Mouse (Mus musculus) kidney, adult 2 months (tissue): Measurements from ENCODE around the gene Gng2. TPM values are rescaled to one million over a fixed set of nuclear protein-coding genes. Genes with fewer than 3 reads are reported as not detected.
A peak's percentile ranks its signal among the peaks of the same experiment; 100 is the strongest.

Experiments
- DNase-seq: peaks from one replicate; pipeline ENCODE4 v3.0.0; 2021
- H3K27ac ChIP-seq: fragments of 200-500 bp; 2 replicates; pipeline ENCODE4 v1.5.1; 2012; ENCODE audit warnings: low read depth, low read length, control low read depth, inconsistent platforms; ENCODE audit not compliant: insufficient read depth
- H3K27me3 ChIP-seq: fragments of 200-500 bp; replicated peaks from 2 replicates; pipeline ENCODE4 v1.6.1; 2012; ENCODE audit warnings: mild to moderate bottlenecking, moderate library complexity, low read length, inconsistent platforms; ENCODE audit not compliant: control insufficient read depth, insufficient read depth
- H3K36me3 ChIP-seq: fragments of 200-500 bp; 2 replicates; pipeline ENCODE4 v1.6.1; 2012; ENCODE audit warnings: mild to moderate bottlenecking, moderate library complexity, low read length, inconsistent platforms; ENCODE audit not compliant: control insufficient read depth, insufficient read depth
- H3K4me1 ChIP-seq: fragments of 200-500 bp; 2 replicates; pipeline ENCODE4 v1.6.1; 2011; ENCODE audit warnings: low read length; ENCODE audit not compliant: control insufficient read depth, insufficient read depth
- H3K4me3 ChIP-seq: fragments of 200-500 bp; 2 replicates; pipeline ENCODE4 v1.5.1; 2011; ENCODE audit warnings: mild to moderate bottlenecking, low read depth, low read length, control low read depth; ENCODE audit not compliant: insufficient read depth
- CTCF ChIP-seq: fragments of 200-500 bp; conservative IDR thresholded peaks from 2 replicates; pipeline ENCODE4 v1.5.1; 2011; ENCODE audit warnings: low read depth, mild to moderate bottlenecking, control low read depth, low read length, moderate library complexity, mixed read lengths; ENCODE audit not compliant: insufficient read depth, insufficient read length
- POLR2A ChIP-seq: fragments of 200-500 bp; IDR thresholded peaks from one replicate; pipeline ENCODE4 v1.6.1; 2011; ENCODE audit warnings: low read depth, low read length, control low read depth
- WGBS: fragments of 180-500 bp; shearing (Covaris S2); methylation state at CpG from one replicate; pipeline ENCODE4 v1.1.7; 2018; 5-methylcytosine and 5-hydroxymethylcytosine counted together
- polyA plus RNA-seq: library from polyadenylated mRNA; depleted of rRNA; stranded (reverse); fragments of >200 nt; gene quantifications from 2 replicates; pipeline ENCODE4 v1.2.3, GENCODE M21; 2012; rRNA removed

Gng2 gene
- polyA plus RNA-seq, 1 experiment = 9.0 TPM

GRCm38 (mm10) chr14:19823321-19824142, 153.9 kb downstream of the Gng2 start, which contains the start of gene Rtraf:
Rtraf (minus strand) TSS chr14:19823824.
- TF ChIP-seq POLR2A (no peak), CTCF (no peak)
- Histone ChIP-seq H3K4me3 (peak within 1 kb of the TSS; percentile 73), H3K36me3 (no peaks in the 10 kb centered on the region; the same call in 1 of the 2 replicates), H3K27me3 (no peaks in the 10 kb centered on the region), H3K27ac (peak within 1 kb of the TSS; percentile 54), H3K4me1 (peaks cover 3% of the 10 kb centered on the region; the same call in 1 of the 2 replicates)
- DNase-seq = peak; percentile 96
- WGBS = under 1% methylated on average over 80 of the region's 80 CpGs

Other genes with a start within 250 kb of the Gng2 start
- gene Nid2, start 226.4 kb downstream of the Gng2 start, polyA plus RNA-seq = 17.6 and 21.4 TPM in 2 replicates
- gene Rtraf, start 153.8 kb downstream of the Gng2 start, polyA plus RNA-seq = 37.9 and 47.3 TPM in 2 replicates
- 10.8 and 11.4 TPM in 2 replicates for gene Saysd1, start 160.9 kb upstream of the Gng2 start, polyA plus RNA-seq
- 32.0 and 34.2 TPM in 2 replicates for gene Kcnk5, start 204.2 kb upstream of the Gng2 start, polyA plus RNA-seq